Mouse (Mus musculus) cerebellum, postnatal 25 days (tissue): ENCODE results near the gene Fcgr1.

ENCODE experiments used
- DNase-seq, 2 experiments: peaks; one replicate each; pipeline ENCODE4 v3.0.0; 2021; ENCODE audit warnings: mixed read lengths in 2 of 2

Fcgr1 gene

DNA sequence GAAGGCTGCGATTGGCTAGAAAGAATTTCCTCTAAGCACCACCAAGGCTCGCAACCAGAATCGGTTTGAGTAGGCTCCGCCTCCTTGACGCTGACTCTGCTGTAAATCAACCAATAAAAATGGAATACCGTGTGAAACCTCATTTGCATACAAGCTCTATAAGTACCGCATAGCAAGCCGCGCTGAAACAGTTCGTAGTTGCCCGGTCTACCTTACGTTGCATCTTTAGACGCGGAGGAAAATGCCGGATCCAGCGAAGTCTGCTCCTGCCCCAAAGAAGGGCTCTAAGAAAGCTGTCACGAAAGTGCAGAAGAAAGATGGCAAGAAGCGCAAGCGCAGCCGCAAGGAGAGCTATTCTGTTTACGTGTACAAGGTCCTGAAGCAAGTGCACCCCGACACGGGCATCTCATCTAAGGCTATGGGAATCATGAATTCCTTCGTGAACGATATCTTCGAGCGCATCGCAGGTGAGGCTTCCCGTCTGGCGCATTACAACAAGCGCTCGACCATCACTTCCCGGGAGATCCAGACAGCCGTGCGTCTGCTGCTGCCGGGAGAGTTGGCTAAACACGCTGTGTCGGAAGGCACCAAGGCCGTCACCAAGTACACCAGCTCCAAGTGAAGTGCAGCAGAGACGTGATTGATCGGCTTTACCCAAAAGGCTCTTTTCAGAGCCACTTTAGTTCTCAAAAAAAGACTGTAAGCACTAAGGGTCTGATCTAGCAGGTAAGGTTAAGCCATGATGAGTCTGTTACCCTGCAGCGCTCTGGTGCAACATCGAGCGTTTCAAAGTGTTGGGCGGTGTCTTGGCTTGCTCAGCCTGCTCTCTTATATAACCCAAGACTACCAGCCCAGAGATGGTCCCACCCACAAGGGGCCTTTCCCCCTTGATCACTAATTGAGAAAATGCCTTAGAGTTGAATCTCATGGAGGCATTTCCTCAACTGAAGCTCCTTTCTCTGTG is 24.0 kb downstream of the Fcgr1 start, which contains the start of gene Hist2h2bb:
Hist2h2bb (plus strand) TSS at position 242 of the 964 bp plus-strand sequence.
- DNase-seq, result peak; percentile 91 to 94

DNA sequence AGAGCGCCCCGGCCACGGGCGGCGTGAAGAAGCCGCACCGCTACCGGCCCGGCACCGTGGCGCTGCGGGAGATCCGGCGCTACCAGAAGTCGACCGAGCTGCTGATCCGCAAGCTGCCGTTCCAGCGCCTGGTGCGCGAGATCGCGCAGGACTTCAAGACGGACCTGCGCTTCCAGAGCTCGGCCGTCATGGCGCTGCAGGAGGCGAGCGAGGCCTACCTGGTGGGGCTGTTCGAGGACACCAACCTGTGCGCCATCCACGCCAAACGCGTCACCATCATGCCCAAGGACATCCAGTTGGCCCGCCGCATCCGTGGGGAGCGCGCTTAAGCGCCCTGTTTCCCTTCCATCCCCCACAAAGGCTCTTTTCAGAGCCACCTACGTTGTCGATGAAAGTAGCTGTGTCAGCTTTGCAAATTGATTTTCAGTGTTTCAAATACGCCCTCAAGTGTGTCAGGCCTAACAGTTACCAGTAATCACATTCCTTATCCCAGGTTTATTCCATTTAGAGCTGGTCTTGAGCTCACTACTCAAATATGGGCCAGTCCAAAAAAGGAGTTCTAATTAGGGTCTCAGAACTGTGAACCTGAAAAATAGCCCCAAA is 24.9 kb downstream of the Fcgr1 start:
- peak; percentile 38 to 52 for DNase-seq

GRCm38 (mm10) chr3:96268051-96268775 is 25.6 kb downstream of the Fcgr1 start, which contains the start of gene Hist2h3b:
Gene Hist2h3b, plus strand, starts transcription at chr3:96268654.
- peak; percentile 85 to 88 for DNase-seq

GRCm38 (mm10) chr3:96267541-96267940 is 26.2 kb downstream of the Fcgr1 start:
- DNase-seq, result no peak

DNA sequence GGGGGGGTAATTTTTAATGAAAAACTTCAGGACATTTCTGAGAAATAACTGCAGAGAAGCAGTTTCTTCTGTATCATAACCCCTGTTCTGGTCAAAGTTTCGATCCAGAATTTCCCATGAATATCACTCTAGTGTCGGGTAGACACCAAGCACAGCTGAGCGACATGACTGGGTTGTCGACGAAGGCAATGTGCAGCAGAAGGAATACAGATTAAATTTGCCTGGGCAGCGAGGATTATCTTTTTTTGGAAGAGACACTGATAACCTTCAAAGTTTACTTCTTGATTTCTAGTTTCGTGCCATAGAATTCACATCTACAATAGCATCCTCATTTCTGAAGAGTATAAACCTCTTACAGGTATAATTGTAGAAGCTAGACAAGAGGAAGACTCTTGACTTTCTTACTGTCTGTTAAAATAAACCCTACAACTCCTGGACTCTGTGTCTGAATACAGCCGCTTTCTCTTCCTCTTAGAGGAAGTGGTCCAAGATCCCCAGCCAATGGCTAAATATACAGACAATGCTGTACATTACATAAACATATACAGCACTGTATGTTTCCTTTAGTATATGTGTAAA is 27.5 kb downstream of the Fcgr1 start:
- no peak for DNase-seq

DNA sequence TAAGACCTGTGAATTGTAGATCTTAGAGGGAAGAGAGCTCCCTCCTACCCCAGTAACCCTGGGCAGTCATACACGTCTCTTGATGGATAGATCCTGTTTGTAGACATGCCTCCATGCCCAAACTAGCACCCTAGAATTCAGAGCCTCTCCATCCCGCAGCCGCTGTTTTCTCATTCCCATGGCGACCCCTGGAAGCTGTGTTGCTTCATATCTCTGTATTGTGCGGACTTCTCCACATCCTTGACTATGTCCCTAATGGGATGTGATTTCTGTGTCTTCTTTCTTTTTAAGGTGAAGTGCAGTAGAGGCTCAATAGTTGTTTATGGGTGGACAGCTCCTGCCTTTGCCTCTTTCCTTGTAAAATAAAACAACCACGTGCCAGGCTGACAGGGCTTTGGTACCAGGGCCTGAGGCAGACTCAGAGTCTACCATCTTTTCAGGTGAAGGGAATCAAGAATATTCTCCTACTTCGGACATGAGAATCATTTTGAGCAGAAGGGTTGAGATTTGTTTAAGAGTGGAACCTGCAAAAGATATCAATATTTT is 29.3 kb downstream of the Fcgr1 start:
- DNase-seq, result no peak

DNA sequence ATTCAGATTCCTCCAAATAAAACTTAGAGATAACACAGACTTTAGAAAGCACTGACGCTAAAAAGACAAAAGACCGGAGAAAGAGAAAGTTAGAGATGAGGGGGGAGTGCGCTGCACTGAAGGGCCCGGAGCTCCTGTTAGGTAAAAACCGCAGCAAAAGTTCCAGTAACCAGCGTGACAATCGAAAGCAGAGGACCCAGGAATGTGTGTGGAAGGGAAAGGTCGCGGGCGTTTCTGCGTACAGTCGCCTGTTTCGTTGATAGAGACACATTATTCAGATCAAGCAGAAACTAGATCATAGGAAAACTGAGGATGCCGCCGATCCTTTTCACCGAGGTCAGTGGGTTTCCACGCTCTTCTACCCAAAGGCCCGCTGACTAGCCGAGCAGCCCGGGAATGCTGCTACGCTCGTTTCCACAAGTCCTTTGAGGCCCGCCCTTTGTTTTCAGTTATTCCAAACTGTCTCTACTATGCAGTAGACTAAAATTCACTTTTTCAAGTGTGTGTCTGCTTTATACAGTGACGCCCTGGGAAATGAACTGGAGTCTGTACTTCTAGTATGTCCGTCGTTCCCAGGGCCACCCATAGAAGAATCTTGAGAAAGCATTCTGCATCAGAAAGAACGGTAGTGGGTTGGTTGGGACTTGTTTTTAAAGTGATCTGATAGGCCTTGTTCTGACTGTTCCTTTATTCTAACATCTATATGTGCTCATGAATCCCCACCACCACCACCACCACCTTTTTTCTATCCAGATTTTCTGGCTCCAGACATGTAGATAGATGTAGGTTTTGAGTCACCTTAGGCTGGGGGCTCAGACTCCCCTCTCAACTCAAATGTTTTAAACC is 30.0 kb downstream of the Fcgr1 start:
- DNase-seq, result peak; percentile 61 to 66

GRCm38 (mm10) chr3:96262979-96263550 is 30.7 kb downstream of the Fcgr1 start, which contains the start of gene Hist2h4:
Gene Hist2h4, minus strand, starts transcription at chr3:96263311.
- DNase-seq, result peak; percentile 95 to 98

DNA sequence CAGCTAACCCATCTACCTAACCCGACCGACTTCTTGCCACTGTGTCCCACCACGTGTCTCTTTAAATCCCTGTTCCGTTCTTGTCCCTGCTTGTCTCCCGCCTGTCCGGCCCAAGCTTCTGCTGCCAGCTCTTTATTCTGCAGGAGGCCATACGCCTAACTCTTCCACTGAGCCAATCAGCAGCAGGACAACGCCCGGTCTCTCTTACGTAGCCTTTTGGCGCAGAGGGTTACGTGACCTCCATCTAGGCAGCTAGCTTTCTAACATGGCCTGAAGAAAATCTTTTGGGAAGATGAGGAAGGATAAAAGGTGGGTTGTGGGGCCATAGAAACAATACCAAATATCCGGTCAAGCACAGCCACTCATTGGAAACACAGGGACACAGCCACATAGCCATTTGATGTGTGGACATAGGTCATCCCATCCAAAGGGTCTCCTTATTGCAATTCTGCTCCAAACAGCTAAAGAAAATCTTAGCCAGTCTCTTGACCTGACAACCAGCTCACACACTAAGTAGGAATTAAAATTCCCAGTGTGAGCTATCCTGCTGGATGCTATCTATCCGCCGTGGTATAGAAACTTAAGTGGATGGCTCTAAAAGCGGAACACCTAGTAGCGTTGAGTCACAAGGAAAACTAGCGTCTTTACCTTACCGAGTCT is 31.4 kb downstream of the Fcgr1 start:
- DNase-seq, result peak; percentile 88 to 91

GRCm38 (mm10) chr3:96261623-96262022 is 32.1 kb downstream of the Fcgr1 start:
- DNase-seq, result no peak

DNA sequence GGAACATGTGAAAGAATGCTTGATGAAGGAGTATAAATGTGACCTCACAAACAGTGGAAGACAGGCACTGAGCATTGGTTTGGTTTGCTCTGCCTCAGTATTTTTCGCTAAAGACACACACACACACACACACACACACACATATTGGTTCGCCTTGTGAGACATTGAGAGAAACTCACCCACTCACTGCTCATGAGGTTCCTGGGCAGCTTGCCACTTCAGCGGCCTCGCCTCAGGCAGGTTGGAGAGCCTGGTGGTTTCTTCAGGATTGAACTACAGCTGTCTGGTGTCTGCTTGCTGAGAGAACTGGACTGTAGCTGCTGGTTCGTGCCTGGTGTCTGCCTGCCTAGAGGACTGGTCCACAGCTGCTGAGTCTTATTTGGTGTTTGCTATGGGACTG is 33.5 kb downstream of the Fcgr1 start:
- no peak for DNase-seq

DNA sequence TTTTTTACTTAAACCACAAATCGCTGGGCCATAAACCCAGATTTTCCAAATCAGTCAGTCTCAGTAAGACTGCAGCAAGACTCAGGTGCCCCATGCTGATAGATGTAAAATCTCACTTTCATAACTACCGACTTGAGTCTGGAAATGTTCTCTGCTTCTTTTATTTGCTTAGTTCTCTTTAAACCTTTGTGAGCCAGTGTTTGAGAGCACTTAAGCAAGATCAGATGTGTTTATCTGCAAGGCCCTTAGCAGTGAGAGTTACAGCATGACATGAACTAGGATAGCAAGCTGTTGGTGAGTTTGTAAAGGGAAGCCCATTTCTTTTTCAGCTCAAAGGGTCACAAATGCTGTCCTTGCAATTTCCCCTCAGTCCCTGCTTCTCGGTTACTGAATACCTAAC is 36.6 kb downstream of the Fcgr1 start:
- no peak for DNase-seq

DNA sequence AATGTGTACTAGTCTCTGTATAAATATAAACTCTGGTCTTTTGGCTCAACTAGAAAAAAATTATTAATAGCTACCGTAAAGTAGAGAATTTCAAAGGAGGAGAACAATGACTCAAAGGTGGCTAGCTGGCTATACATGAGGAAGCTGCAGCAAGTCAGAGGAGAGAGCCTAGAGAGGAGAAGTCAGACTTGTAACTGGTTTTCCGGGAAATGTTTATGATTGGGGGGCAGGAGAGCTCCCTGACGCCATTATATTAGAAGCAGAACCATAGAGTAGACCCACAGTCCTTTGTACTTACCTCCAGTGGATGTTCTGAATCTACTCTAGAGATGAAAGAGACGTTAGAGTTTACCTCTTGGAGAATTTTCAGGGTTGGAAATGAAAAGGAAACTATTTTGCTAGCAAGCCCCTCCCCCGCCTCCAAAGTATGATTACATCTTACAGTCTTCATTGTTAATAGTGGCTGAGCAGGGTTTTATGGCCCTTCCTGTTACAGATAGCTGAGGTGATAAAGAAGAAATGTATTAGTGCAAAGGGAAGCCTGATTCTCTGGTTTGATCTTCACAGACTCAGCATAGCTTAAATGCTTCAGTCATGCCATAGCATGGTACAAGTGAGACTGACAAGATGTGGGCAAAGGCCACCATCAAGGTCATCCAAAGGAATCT is 37.7 kb downstream of the Fcgr1 start:
- DNase-seq, result no peak

DNA sequence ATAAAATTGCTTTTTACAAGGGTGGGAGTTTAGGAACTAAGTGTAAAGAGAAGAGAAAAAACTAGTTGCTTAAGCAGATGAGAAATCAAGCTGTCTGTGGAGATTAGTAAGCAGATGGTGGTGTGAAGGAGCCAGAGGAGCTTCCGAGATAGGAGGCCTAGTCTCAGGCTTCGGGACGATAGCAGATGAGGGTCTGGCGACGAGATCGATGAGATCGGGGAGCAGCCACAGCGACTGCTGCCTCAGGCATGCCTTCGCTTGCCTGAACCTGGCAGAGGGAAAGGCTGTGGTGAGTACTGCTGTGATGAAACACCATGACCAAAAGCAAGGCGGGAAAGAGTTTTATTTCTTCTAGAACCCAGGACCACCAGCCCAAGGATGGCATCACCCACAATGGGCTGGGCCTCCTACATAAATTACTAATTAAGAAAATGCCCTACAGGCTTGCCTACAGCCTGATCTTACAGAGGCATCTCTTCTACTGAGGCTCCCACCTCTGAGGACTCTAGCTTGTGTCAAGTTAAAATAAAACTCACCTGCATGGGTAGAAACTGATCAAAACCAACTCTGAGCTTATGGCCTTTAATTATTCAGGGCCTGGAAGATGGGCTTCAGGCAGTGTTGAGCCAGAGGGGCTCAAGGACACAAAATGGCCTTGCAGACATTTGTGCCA is 39.0 kb downstream of the Fcgr1 start:
- peak; percentile 16 to 39 for DNase-seq

GRCm38 (mm10) chr3:96251787-96252186 is 42.0 kb downstream of the Fcgr1 start:
- no peak for DNase-seq

GRCm38 (mm10) chr3:96250890-96251289 is 42.9 kb downstream of the Fcgr1 start:
- no peak for DNase-seq

- no peak for DNase-seq
Measured at GRCm38 (mm10) chr3:96249034-96249345, 44.8 kb downstream of the Fcgr1 start.

DNA sequence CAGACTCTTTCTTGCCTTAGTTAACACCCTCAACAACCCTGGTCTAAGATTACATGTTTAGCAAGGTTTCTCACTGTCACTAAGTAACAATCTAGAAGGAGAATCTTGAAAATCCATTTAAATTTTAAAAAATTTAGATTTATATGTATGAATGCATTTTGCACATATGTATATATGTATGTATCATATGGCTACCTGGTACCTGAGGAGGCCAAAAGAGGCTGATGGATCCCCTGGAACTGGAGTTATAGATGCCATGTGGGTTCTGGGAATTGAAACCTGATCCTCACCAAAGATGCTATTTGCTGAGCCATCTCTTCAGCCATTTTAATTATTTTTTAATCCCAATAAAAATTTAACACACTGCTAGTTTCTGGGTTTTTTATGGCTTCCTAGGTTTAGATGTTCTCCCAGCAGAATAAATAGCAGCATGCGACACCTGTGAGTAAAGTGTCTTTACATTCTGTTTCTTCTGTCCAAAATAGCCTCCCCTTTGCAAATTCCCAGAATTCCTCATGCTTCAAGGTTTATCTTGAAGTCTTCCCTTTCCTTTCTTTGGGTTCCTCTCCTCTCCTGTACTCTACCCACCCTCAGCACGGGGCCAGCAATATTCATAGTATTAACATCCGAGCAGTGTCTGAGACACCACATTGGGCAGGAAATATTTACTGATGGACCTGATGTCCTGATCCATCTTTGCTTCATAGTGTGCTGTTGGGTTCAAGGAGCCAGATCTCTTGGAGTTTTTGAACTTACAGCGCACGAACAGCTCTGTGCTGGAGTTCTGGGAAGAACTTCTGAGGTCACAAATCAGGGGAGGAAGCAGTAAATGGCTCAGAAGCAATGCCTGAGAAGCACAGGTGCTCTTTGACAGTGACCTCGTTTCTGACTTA is 45.4 kb downstream of the Fcgr1 start:
- DNase-seq, result no peak
